Mouse (Mus musculus) kidney, postnatal 0 days (tissue): ENCODE measurements around the gene Tmem150c. TPM values are rescaled to one million over a fixed set of nuclear protein-coding genes. Genes with fewer than 3 reads are reported as not detected.

Source experiments
- ATAC-seq: fragments of 200-750 bp; cut with Nextera tagmentation; replicated peaks from 2 replicates; pipeline ENCODE4 v1.8.0; 2017; ENCODE audit warnings: low read depth, moderate number of reproducible peaks, moderate TSS enrichment, moderate library complexity; ENCODE audit not compliant: low FRiP score
- DNase-seq: peaks from one replicate; pipeline ENCODE4 v3.0.0-alpha.2; 2016; ENCODE audit warnings: low spot score
- H3K27ac ChIP-seq: fragments of 300-500 bp; sonication (generic); 2 replicates; pipeline ENCODE4 v1.5.1; 2014; ENCODE audit warnings: mild to moderate bottlenecking
- H3K27me3 ChIP-seq: fragments of 300-500 bp; sonication (generic); 2 replicates; pipeline ENCODE4 v1.6.1; 2014; ENCODE audit warnings: low read length, mixed read lengths; ENCODE audit not compliant: insufficient read depth
- H3K36me3 ChIP-seq: fragments of 300-500 bp; sonication (generic); 2 replicates; pipeline ENCODE4 v1.6.1; 2014; ENCODE audit warnings: low read length, mixed read lengths; ENCODE audit not compliant: insufficient read depth
- H3K4me1 ChIP-seq: fragments of 300-500 bp; sonication (generic); replicated peaks from 2 replicates; pipeline ENCODE4 v1.6.1; 2014; ENCODE audit warnings: antibody characterized with exemption, low read length, mixed read lengths; ENCODE audit not compliant: insufficient read depth
- H3K4me2 ChIP-seq: fragments of 300-500 bp; sonication (generic); 2 replicates; pipeline ENCODE4 v1.6.1; 2014; ENCODE audit warnings: mild to moderate bottlenecking, low read length, moderate library complexity, mixed read lengths
- H3K4me3 ChIP-seq: fragments of 300-500 bp; sonication (generic); replicated peaks from 2 replicates; pipeline ENCODE4 v1.5.1; 2014; ENCODE audit warnings: low read depth, low read length
- H3K9ac ChIP-seq: fragments of 300-500 bp; sonication (generic); 2 replicates; pipeline ENCODE4 v1.6.1; 2014; ENCODE audit warnings: low read depth, low read length
- H3K9me3 ChIP-seq: fragments of 300-500 bp; sonication (generic); replicated peaks from 2 replicates; pipeline ENCODE4 v1.6.1; 2016; ENCODE audit warnings: low read length, inconsistent platforms, mixed read lengths
- CTCF ChIP-seq: IDR thresholded peaks from 2 replicates; pipeline ENCODE4 v1.5.1; 2016; ENCODE audit warnings: antibody characterized with exemption, low read depth, mild to moderate bottlenecking, moderate library complexity
- WGBS: fragments of 180-500 bp; shearing (Covaris S2); extraction: QIAGEN DNeasy Blood & Tissue Kit; methylation state at CpG from one replicate; pipeline ENCODE4 v1.1.7; 2014; 5-methylcytosine and 5-hydroxymethylcytosine counted together
- polyA plus RNA-seq: library from polyadenylated mRNA; unstranded; fragments of >200 nt; fragmentation: Nextera tagmentation; extraction: Ambion mirVana; gene quantifications from 2 replicates; pipeline ENCODE4 v1.2.1, GENCODE M21; 2015

The Tmem150c gene
- polyA plus RNA-seq, 1 experiment from 2014 or later = 26.3 TPM

DNA sequence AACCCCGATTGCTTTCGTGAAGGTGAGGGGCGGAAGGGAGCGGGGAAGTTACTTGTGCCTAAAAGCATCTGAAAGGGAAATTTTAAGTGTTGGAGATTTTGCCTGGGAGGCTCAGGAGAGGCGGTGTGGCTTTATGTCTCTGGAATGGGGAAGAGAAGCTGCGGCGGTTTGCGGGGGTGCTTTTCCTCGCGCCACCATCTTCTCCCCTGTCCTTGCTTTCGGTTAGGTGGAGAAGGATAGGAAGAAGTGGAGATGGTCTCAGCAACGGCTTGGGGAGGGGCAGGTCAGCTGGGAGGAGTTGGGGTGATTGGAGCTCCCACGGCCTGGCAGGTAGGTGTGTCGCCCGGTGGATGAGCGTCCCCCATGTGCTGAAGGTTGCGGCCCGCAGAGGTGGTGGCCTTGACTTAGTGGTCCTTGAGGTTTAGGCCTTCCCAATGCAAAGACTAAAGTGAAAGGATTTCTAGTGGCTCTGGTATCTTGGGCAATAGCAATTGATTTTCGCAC lies 119.3 kb downstream of the Tmem150c start:
- peak overlapping the region; percentile 99 for H3K27ac ChIP-seq
- peak overlapping the region; percentile 95 for H3K4me2 ChIP-seq
- peak overlapping the region; percentile 98 for H3K9ac ChIP-seq
- peaks cover 6% of the 10 kb centered on the region; the same call in 1 of the 2 replicates for H3K4me1 ChIP-seq
- under 1% methylated on average over 19 of the region's 19 CpGs for WGBS
- H3K9me3 ChIP-seq = no peaks in the 10 kb centered on the region
- DNase-seq (peak; percentile 53), ATAC-seq (no peak)
- H3K4me3 ChIP-seq = peak overlapping the region; percentile 96
- TF ChIP-seq CTCF = no peak
- no peaks in the 10 kb centered on the region for H3K27me3 ChIP-seq
- H3K36me3 ChIP-seq = peaks cover 5% of the 10 kb centered on the region; the same call in 1 of the 2 replicates

- ATAC-seq (peak; percentile 85), DNase-seq (peak; percentile 95)
- Histone ChIP-seq H3K9me3 (no peaks in the 10 kb centered on the region), H3K4me2 (peak within 1 kb of the TSS; percentile 95), H3K27me3 (no peaks in the 10 kb centered on the region), H3K9ac (peak within 1 kb of the TSS; percentile 98), H3K27ac (peak within 1 kb of the TSS; percentile 99), H3K36me3 (peaks cover 10% of the 10 kb centered on the region; the same call in 1 of the 2 replicates), H3K4me3 (peak within 1 kb of the TSS; percentile 96), H3K4me1 (peaks cover 6% of the 10 kb centered on the region; the same call in 1 of the 2 replicates)
- no peak for TF ChIP-seq CTCF
- under 1% methylated on average over 40 of the region's 57 CpGs for WGBS
Observed at GRCm38 (mm10) chr5:100039602-100040142, 119.9 kb downstream of the Tmem150c start, which contains the start of the genes Hnrnpdl and Enoph1. Gene Hnrnpdl (minus strand): TSS chr5:100039664. Gene Enoph1 (plus strand): TSS chr5:100039985.

DNA sequence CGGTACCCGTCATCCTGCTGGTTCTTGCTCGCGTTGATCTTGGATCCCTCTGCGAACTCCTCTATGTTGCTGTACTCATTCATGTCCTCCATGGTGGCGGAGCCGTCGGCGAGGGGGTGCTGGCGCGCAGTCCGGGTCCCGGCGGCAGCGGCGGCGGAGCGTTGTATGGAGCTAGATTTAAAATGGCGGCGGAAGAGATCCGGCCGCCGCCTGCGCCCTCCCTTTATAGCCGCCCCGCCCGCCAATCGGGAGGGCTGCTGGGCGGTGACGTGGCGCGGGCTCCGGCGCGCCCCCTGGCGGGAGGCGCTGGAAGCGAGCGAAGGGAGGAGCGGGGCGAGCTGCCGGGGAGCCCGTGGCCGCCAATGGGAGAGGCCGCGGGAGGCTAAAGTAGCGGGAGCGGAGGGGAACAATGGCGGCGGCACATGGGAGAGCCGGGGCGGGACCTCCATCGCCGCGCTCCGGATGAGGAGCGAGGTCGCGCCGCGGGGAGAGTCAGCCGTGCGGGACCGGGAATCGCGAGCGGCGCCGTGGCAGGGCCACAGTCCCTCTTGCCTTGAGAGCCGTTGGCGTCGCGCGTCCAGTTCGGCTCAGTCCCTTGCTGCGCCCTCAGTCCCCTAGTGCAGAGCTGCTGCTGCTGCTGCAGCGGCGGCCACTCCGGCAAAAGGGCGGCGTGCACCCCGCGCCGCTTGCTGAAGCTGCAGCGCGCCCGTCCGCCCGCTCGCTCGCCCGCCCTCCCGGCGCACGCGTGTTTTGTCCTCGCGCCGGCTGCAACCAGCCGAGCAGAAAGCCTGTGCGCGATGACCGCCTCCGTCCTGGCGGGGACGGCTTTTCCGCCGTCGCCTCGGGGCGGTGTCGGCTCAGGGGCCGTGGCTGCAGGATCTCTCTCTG lies 120.7 kb downstream of the Tmem150c start:
- peaks cover 4% of the 10 kb centered on the region; the same call in 1 of the 2 replicates for H3K4me1 ChIP-seq
- H3K36me3 ChIP-seq = peaks cover 17% of the 10 kb centered on the region
- H3K9ac ChIP-seq = peak overlapping the region; percentile 98

GRCm38 (mm10) chr5:100037965-100038713 lies 121.5 kb downstream of the Tmem150c start:
- H3K36me3 ChIP-seq = peaks cover 20% of the 10 kb centered on the region
- DNase-seq = peak; percentile 87
- ATAC-seq = peak; percentile 15
- peak overlapping the region; percentile 99 for H3K27ac ChIP-seq
- no peak for TF ChIP-seq CTCF
- WGBS = under 1% methylated on average over 37 of the region's 45 CpGs
- peak overlapping the region; percentile 86 for H3K4me2 ChIP-seq
- no peaks in the 10 kb centered on the region for H3K9me3 ChIP-seq
- H3K27me3 ChIP-seq = no peaks in the 10 kb centered on the region
- H3K4me1 ChIP-seq = no peaks in the 10 kb centered on the region
- peak overlapping the region; percentile 96 for H3K4me3 ChIP-seq
- peak overlapping the region; percentile 98 for H3K9ac ChIP-seq

More for the DNA sequence above, 120.7 kb downstream of the Tmem150c start:
- H3K27me3 ChIP-seq = no peaks in the 10 kb centered on the region
- H3K27ac ChIP-seq = peak overlapping the region; percentile 99
- no peaks in the 10 kb centered on the region for H3K9me3 ChIP-seq
- peak overlapping the region; percentile 95 for H3K4me2 ChIP-seq
- ATAC-seq (peak; percentile 72), DNase-seq (peak; percentile 95)
- TF ChIP-seq CTCF = peak; percentile 94
- peak overlapping the region; percentile 96 for H3K4me3 ChIP-seq
- under 1% methylated on average over 84 of the region's 113 CpGs for WGBS

DNA sequence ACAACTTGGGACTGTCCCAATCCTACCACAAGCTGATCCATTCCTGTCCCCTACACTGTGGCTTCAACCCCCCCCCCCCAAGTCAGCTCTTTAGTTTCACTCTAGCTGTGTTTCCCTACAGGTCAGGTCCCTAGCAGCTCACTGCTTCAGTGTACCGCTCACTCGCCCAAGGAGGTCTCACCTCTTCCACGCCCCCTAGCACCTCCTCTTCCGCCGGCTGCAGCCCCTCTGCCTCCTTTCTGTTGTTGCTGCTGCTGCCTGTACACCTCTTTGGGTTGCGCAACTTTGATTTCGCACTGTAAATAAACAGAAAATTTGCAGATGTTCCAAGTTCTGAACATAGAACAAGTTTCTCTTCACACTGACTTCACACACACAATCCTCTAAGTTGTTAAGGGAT lies 122.9 kb downstream of the Tmem150c start:
- Histone ChIP-seq H3K4me2 (peak overlapping the region; percentile 86), H3K9me3 (no peaks in the 10 kb centered on the region), H3K27me3 (no peaks in the 10 kb centered on the region), H3K4me3 (peak overlapping the region; percentile 96), H3K4me1 (no peaks in the 10 kb centered on the region), H3K9ac (0 out of 2 replicates have a peak overlapping the region, but pooled peaks have one; percentile 27), H3K36me3 (peaks cover 26% of the 10 kb centered on the region), H3K27ac (no peak overlapping the region)
- DNase-seq (peak; percentile 43), ATAC-seq (no peak)
- 5% methylated on average over 7 of the region's 7 CpGs for WGBS
- TF ChIP-seq CTCF = no peak
